Mouse (Mus musculus): ENCODE measurements around the gene Ptger1. TPM values are rescaled to one million over a fixed set of nuclear protein-coding genes. Genes with fewer than 3 reads are reported as not detected.

Ptger1 gene
- total and polyA plus RNA-seq, 3 experiments = 3.3 to 7.6 TPM; not detected in 1

- no peaks in the 10 kb centered on the region for H3K9me3 ChIP-seq (replicated peaks; ENCODE audit: low read length)
- no peaks in the 10 kb centered on the region for H3K27me3 ChIP-seq (replicated peaks)
- H3K36me3 ChIP-seq (replicated peaks in 1 of 2; ENCODE audit: control insufficient read depth in 1 of 2, insufficient read depth in 1 of 2, low read length in 1 of 2) = peaks cover 26 to 63% of the 10 kb centered on the region in 2 experiments
- H3K27ac ChIP-seq (ENCODE audit: insufficient read depth, low read depth) = 0 out of 2 replicates have a peak overlapping the region, but pooled peaks have one; percentile 18
- no peak for TF ChIP-seq USF2 (conservative IDR thresholded peaks at IDR 0.05; ENCODE audit: low read depth, low read length)
- TF ChIP-seq POLR2AphosphoS2 (IDR thresholded peaks at IDR 0.05; ENCODE audit: low read depth, low read length) = no peak
- no peak for TF ChIP-seq TBP (conservative IDR thresholded peaks at IDR 0.05; ENCODE audit: low read depth, low read length)
- no peak for TF ChIP-seq ZC3H11A (IDR thresholded peaks at IDR 0.05; ENCODE audit: low read depth, low read length)
- TF ChIP-seq CHD1 (IDR thresholded peaks at IDR 0.05; ENCODE audit: low read depth, low read length) = no peak
- TF ChIP-seq MEF2A (IDR thresholded peaks at IDR 0.05; ENCODE audit: borderline replicate concordance, low read depth, low read length) = no peak
- no peak for TF ChIP-seq IRF4 (IDR thresholded peaks at IDR 0.05; ENCODE audit: low read depth, low read length)
- TF ChIP-seq UBTF (IDR thresholded peaks at IDR 0.05; ENCODE audit: low read depth, low read length) = no peak
- TF ChIP-seq RAD21 (IDR thresholded peaks at IDR 0.05; ENCODE audit: low read depth, low read length) = no peak
- TF ChIP-seq POLR2A (IDR thresholded peaks at IDR 0.05; ENCODE audit: low read depth, low read length) = no peak
- no peak for TF ChIP-seq MAX (IDR thresholded peaks at IDR 0.05; ENCODE audit: low read length)
- TF ChIP-seq NRF1 (IDR thresholded peaks at IDR 0.05; ENCODE audit: low read depth, low read length) = no peak
- TF ChIP-seq BHLHE40 (IDR thresholded peaks at IDR 0.05; ENCODE audit: low read depth, low read length) = no peak
- H3K4me3 ChIP-seq (replicated peaks in 1 of 3; ENCODE audit: low read depth in 2 of 3, low read length in 2 of 3, poor library complexity in 1 of 3) = no peak overlapping the region
- no peak for DNase-seq (ENCODE audit: extremely low read depth)
- peaks cover 27 to 53% of the 10 kb centered on the region in 2 experiments for H3K4me1 ChIP-seq (ENCODE audit: control insufficient read depth in 1 of 2, insufficient read depth in 2 of 2)
- H3K4me2 ChIP-seq (ENCODE audit: insufficient read depth, low read depth, poor library complexity, severe bottlenecking) = no peak overlapping the region
- dilution Hi-C loops (cut with MboI; ENCODE audit: extremely low pct_ligation_motif_present, extremely low pct_unique_long_range_greater_than_20kb, low sequenced_read_pairs) (no loop called here), in situ Hi-C loops (cut with MboI; ENCODE audit: low pct_ligation_motif_present, low pct_unique_long_range_greater_than_20kb, low sequenced_read_pairs) (no loop called here)
- peaks cover 30% of the 10 kb centered on the region for H3K79me2 ChIP-seq (replicated peaks; ENCODE audit: control insufficient read depth, extremely low read depth, insufficient read depth, poor library complexity, severe bottlenecking)
- no peak overlapping the region for H3K9ac ChIP-seq (ENCODE audit: insufficient read depth, low read depth)
These were observed 28.1 kb downstream of the Ptger1 start for GRCm38 (mm10) chr8:83694369-83695160.

GRCm38 (mm10) chr8:83695351-83696106 lies 29.1 kb downstream of the Ptger1 start:
- DNase-seq (ENCODE audit: extremely low read depth) = peak; percentile 46
- Histone ChIP-seq H3K27ac (ENCODE audit: insufficient read depth, low read depth) (no peak overlapping the region), H3K4me1 (ENCODE audit: control insufficient read depth in 1 of 2, insufficient read depth in 2 of 2) (peaks cover 27 to 60% of the 10 kb centered on the region in 2 experiments), H3K79me2 (replicated peaks; ENCODE audit: control insufficient read depth, extremely low read depth, insufficient read depth, poor library complexity, severe bottlenecking) (peaks cover 30% of the 10 kb centered on the region), H3K36me3 (replicated peaks in 1 of 2; ENCODE audit: control insufficient read depth in 1 of 2, insufficient read depth in 1 of 2, low read length in 1 of 2) (peaks cover 23 to 53% of the 10 kb centered on the region in 2 experiments), H3K9ac (ENCODE audit: insufficient read depth, low read depth) (no peak overlapping the region), H3K4me2 (ENCODE audit: insufficient read depth, low read depth, poor library complexity, severe bottlenecking) (no peak overlapping the region), H3K9me3 (replicated peaks; ENCODE audit: low read length) (no peaks in the 10 kb centered on the region), H3K27me3 (replicated peaks) (no peaks in the 10 kb centered on the region), H3K4me3 (replicated peaks in 1 of 3; ENCODE audit: low read depth in 2 of 3, low read length in 2 of 3, poor library complexity in 1 of 3) (no peak overlapping the region)
- in situ Hi-C loops (cut with MboI; ENCODE audit: low pct_ligation_motif_present, low pct_unique_long_range_greater_than_20kb, low sequenced_read_pairs) = no loop called here
- dilution Hi-C loops (cut with MboI; ENCODE audit: extremely low pct_ligation_motif_present, extremely low pct_unique_long_range_greater_than_20kb, low sequenced_read_pairs) = no loop called here
- TF ChIP-seq MAZ (IDR thresholded peaks at IDR 0.05; ENCODE audit: low read depth, low read length) (no peak), RCOR1 (conservative IDR thresholded peaks at IDR 0.05; ENCODE audit: low read depth, low read length) (no peak), SIN3A (IDR thresholded peaks at IDR 0.05; ENCODE audit: low read length) (peak; percentile 60; the same call in 1 of the 2 replicates), JUN (IDR thresholded peaks at IDR 0.05; ENCODE audit: insufficient read depth, low read depth, low read length) (no peak), UBTF (IDR thresholded peaks at IDR 0.05; ENCODE audit: low read depth, low read length) (no peak), HCFC1 (IDR thresholded peaks at IDR 0.05; ENCODE audit: low read depth, low read length) (peak; percentile 65), MAFK (IDR thresholded peaks at IDR 0.05; ENCODE audit: insufficient replicate concordance, low read length) (no peak), MYC (IDR thresholded peaks at IDR 0.05; ENCODE audit: low read depth, low read length) (no peak), NRF1 (IDR thresholded peaks at IDR 0.05; ENCODE audit: low read depth, low read length) (peak; percentile 53), ZNF384 (IDR thresholded peaks at IDR 0.05; ENCODE audit: low read depth, low read length) (no peak), ZMIZ1 (IDR thresholded peaks at IDR 0.05; ENCODE audit: low read depth, low read length) (no peak), ZKSCAN1 (IDR thresholded peaks at IDR 0.05; ENCODE audit: borderline replicate concordance, low read depth, low read length) (no peak), ZC3H11A (IDR thresholded peaks at IDR 0.05; ENCODE audit: low read depth, low read length) (no peak), TCF12 (IDR thresholded peaks at IDR 0.05; ENCODE audit: low read depth, low read length) (peak; percentile 33; the same call in 1 of the 2 replicates), CHD2 (IDR thresholded peaks at IDR 0.05; ENCODE audit: low read length) (no peak), PAX5 (IDR thresholded peaks at IDR 0.05; ENCODE audit: low read length) (no peak), EP300 (IDR thresholded peaks at IDR 0.05; ENCODE audit: low read length) (no peak), USF2 (conservative IDR thresholded peaks at IDR 0.05; ENCODE audit: low read depth, low read length) (no peak), MAX (IDR thresholded peaks at IDR 0.05; ENCODE audit: low read length) (no peak), GABPA (IDR thresholded peaks at IDR 0.05; ENCODE audit: insufficient replicate concordance, low read depth, low read length) (no peak), USF1 (IDR thresholded peaks at IDR 0.05; ENCODE audit: low read depth, low read length) (no peak)

All from CH12.LX (cell line).